Mouse (Mus musculus) kidney, embryonic 16.5 days (tissue): ENCODE results near the gene Pgls. TPM values are rescaled to one million over a fixed set of nuclear protein-coding genes. Genes with fewer than 3 reads are reported as not detected.

ENCODE experiments used
- microRNA-seq: library from miRNA; unstranded; fragments of <30 nt; microRNA quantifications from one replicate; pipeline ENCODE4, GENCODE M21; 2016
- polyA plus RNA-seq: library from polyadenylated mRNA; unstranded; fragments of >200 nt; fragmentation: Nextera tagmentation; extraction: Ambion mirVana; gene quantifications from 2 replicates; pipeline ENCODE4 v1.2.1, GENCODE M21; 2015

Pgls gene
- polyA plus RNA-seq, 1 experiment from 2014 or later: 252 TPM

Small RNA genes lying within 50 kb of the gene (microRNA-seq; reads per million reads assigned to microRNA genes)
- not detected for gene Mir6769b

Other genes starting within 250 kb of the Pgls start
- gene Use1, start 225.3 kb upstream of the Pgls start, polyA plus RNA-seq: 109 and 111 TPM in 2 replicates
- 6.1 TPM in 2 replicates for gene Ocel1, start 220.9 kb upstream of the Pgls start, polyA plus RNA-seq
- gene Nr2f6, start 210.2 kb upstream of the Pgls start, polyA plus RNA-seq: 65.4 and 82.9 TPM in 2 replicates
- gene Ushbp1, start 196.4 kb upstream of the Pgls start, polyA plus RNA-seq: 29.8 and 31.2 TPM in 2 replicates
- 116 and 120 TPM in 2 replicates for gene Babam1, start 195.3 kb upstream of the Pgls start, polyA plus RNA-seq
- 47.4 and 58.3 TPM in 2 replicates for gene Ankle1, start 186.2 kb upstream of the Pgls start, polyA plus RNA-seq
- gene Abhd8, start 128.5 kb upstream of the Pgls start, polyA plus RNA-seq: 41.9 and 46.6 TPM in 2 replicates
- gene Mrpl34, start 127.2 kb upstream of the Pgls start, polyA plus RNA-seq: 170 and 178 TPM in 2 replicates
- 110 and 115 TPM in 2 replicates for gene Dda1, start 123.0 kb upstream of the Pgls start, polyA plus RNA-seq
- 0.81 and 1.0 TPM in 2 replicates for gene Ano8, start 106.2 kb upstream of the Pgls start, polyA plus RNA-seq
- gene Gtpbp3, start 104.1 kb upstream of the Pgls start, polyA plus RNA-seq: 22.2 and 22.5 TPM in 2 replicates
- gene Plvap, start 80.4 kb upstream of the Pgls start, polyA plus RNA-seq: 165 TPM in 2 replicates
- 0.15 and 0.61 TPM in 2 replicates for gene Ccdc194, start 66.5 kb upstream of the Pgls start, polyA plus RNA-seq
- 53.6 and 55.6 TPM in 2 replicates for gene Bst2, start 54.7 kb upstream of the Pgls start, polyA plus RNA-seq
- gene Mvb12a, start 49.3 kb upstream of the Pgls start, polyA plus RNA-seq: 114 and 118 TPM in 2 replicates
- gene Tmem221, start 33.3 kb upstream of the Pgls start, polyA plus RNA-seq: 16.3 and 16.7 TPM in 2 replicates
- 0.24 and 0.31 TPM in 2 replicates for gene Nxnl1, start 25.6 kb upstream of the Pgls start, polyA plus RNA-seq
- gene Slc27a1, start 23.3 kb upstream of the Pgls start, polyA plus RNA-seq: 49.8 and 56.2 TPM in 2 replicates
- 4.6 and 5.3 TPM in 2 replicates for gene Fam129c, start 5.5 kb downstream of the Pgls start, polyA plus RNA-seq
- 77.6 and 78.5 TPM in 2 replicates for gene Colgalt1, start 18.8 kb downstream of the Pgls start, polyA plus RNA-seq
- 0.55 and 0.94 TPM in 2 replicates for gene Unc13a, start 79.6 kb downstream of the Pgls start, polyA plus RNA-seq
- 6.6 and 7.5 TPM in 2 replicates for gene Jak3, start 84.1 kb downstream of the Pgls start, polyA plus RNA-seq
- 1.3 and 7.7 TPM in 2 replicates for gene Insl3, start 97.0 kb downstream of the Pgls start, polyA plus RNA-seq
- gene B3gnt3, start 109.6 kb downstream of the Pgls start, polyA plus RNA-seq: 3.3 and 4.2 TPM in 2 replicates
- gene Fcho1, start 133.5 kb downstream of the Pgls start, polyA plus RNA-seq: 8.6 and 8.7 TPM in 2 replicates